Mouse (Mus musculus) left cerebral cortex, adult 2 months (tissue): ENCODE data around the gene Acan. TPM values are rescaled to one million over a fixed set of nuclear protein-coding genes. Genes with fewer than 3 reads are reported as not detected.

Experiments
- DNase-seq, 2 experiments: peaks; one replicate each; pipeline ENCODE4 v3.0.0; 2021 to 2022; ENCODE audit warnings: low spot score in 2 of 2, mixed read lengths in 1 of 2; ENCODE audit errors: extremely low spot score in 1 of 2
- H3K27ac ChIP-seq: fragments of 200-600 bp; 2 replicates; pipeline ENCODE4 v1.8.1; 2022
- H3K4me3 ChIP-seq: fragments of 200-600 bp; 2 replicates; pipeline ENCODE4 v1.8.1; 2022
- CTCF ChIP-seq: fragments of 200-600 bp; IDR thresholded peaks from 2 replicates; pipeline ENCODE4 v1.8.1; 2022; ENCODE audit warnings: antibody characterized with exemption, mild to moderate bottlenecking, moderate library complexity
- intact Hi-C: fragments of 180-260 bp; cut with DNase I; formaldehyde crosslinking; loops from one replicate; pipeline ENCODE4 v1.15.1; 2025
- long read RNA-seq, 2 experiments: library from polyadenylated mRNA; stranded (forward); transcript quantifications; one replicate each; pipeline ENCODE4 v2.0.0; 2021; ENCODE audit warnings: borderline mapping rate in 2 of 2
- total RNA-seq, 2 experiments: library from RNA; stranded (reverse); gene quantifications; 2 replicates each; pipeline ENCODE4 v1.2.3; 2021

The Acan gene
- total RNA-seq, result 1 to 10 TPM; 3.2 to 5.8 TPM
- long read RNA-seq, experiment 1, full-length matches to known transcripts, result 2 of 8 reads
- long read RNA-seq, experiment 1, partial matches to known transcripts, result 6 of 8 reads
- long read RNA-seq, experiment 1, other reads (novel, unspliced or antisense), result 0 of 8 reads
- long read RNA-seq, experiment 2, full-length matches to known transcripts, result 2 of 3 reads
- long read RNA-seq, experiment 2, partial matches to known transcripts, result 1 of 3 reads
- long read RNA-seq, experiment 2, other reads (novel, unspliced or antisense), result 0 of 3 reads

DNA sequence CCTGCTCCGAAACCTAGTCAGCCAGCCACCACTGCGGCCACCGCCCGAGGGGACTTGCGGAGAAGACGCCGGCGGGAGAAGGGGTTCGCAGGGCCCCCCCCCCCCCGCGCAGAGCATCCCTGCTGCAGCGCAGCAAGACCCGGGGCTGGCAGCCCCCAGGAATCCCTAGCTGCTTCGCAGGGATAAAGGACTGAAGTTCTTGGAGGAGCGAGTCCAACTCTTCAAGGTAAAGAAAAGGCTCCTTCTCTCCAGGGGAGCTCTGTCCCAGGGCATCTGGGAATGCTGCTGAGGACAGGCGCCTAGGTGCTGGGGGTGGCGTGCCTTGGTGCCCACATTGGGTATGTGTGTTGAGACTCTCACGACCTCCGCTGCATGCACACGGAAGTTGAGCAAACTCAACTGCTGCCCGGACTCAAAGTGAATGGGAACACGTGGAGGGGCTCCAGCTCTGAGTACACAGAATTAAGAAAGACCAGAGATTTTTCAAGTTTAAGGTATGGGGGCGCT lies at the start of gene Acan:
TSS of gene Acan (plus strand) at position 101 of the 507 bp plus-strand sequence.
- peak within 1 kb of the TSS; percentile 49 for H3K4me3 ChIP-seq
- H3K27ac ChIP-seq, result no peak within 1 kb of the TSS
- TF ChIP-seq CTCF, result no peak
- no peak for DNase-seq
- intact Hi-C loops, result no loop called here

DNA sequence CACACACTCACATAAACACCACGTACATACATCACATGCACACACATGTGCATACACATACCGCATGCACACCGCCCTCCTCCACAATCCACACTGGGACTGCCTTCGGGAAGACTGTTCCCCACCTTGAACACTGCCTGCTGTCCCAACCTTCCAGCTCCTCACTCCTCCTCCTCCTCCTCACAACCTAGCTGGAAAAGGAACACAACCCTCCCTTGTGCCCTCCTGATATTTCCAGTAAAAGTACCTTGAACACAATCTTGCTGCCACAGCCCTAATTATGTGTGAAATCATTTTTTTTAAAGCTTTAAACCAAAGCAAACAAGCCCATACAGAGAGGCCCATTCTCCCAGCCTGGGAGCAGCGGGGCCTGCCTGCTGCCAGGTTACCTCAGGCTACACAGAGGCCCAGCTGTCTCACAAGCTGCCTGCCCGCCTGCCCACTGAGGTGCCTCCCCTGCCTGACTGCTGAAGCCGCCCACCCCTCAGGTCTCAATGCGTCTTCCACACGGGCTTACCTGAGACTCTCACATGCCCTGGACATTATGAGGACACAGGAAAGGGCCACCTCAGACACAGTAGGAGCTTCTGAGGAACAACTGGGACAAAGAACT lies 31.9 kb upstream of the Acan start:
- Histone ChIP-seq H3K4me3 (no peak overlapping the region), H3K27ac (no peak overlapping the region)
- DNase-seq, result no peak
- no peak for TF ChIP-seq CTCF
- intact Hi-C loops, result no loop called here

- intact Hi-C loops, result no loop called here
- Histone ChIP-seq H3K4me3 (no peak overlapping the region), H3K27ac (no peak overlapping the region)
- DNase-seq, result no peak
- no peak for TF ChIP-seq CTCF
Measured at GRCm38 (mm10) chr7:79029138-79029537, 24.1 kb upstream of the Acan start.

DNA sequence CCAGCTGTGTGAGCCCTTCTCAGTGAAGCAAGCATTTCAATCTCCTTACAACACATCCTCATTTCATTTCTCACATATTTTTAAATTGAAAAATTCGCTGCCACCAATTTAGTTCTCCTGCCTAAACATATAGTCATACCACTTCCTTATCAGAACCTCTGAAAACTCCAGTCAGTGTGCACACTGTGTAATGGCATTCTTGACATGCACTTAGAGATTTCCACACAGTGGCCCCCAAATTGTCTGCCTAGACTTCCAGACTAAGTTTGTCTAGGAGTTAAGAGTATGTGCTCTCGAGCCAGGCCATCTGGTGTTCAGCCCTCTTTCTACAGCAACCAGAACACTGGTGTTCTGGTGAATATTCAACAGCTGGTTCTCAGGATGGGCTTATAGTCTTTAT lies 19.5 kb upstream of the Acan start:
- Histone ChIP-seq H3K4me3 (no peak overlapping the region), H3K27ac (no peak overlapping the region)
- intact Hi-C loops, result no loop called here
- no peak for TF ChIP-seq CTCF
- no peak for DNase-seq

- TF ChIP-seq CTCF, result no peak
- Histone ChIP-seq H3K4me3 (no peak overlapping the region), H3K27ac (no peak overlapping the region)
- DNase-seq, result no peak
- intact Hi-C loops, result no loop called here
Measured at GRCm38 (mm10) chr7:79034521-79034920, 18.8 kb upstream of the Acan start.

DNA sequence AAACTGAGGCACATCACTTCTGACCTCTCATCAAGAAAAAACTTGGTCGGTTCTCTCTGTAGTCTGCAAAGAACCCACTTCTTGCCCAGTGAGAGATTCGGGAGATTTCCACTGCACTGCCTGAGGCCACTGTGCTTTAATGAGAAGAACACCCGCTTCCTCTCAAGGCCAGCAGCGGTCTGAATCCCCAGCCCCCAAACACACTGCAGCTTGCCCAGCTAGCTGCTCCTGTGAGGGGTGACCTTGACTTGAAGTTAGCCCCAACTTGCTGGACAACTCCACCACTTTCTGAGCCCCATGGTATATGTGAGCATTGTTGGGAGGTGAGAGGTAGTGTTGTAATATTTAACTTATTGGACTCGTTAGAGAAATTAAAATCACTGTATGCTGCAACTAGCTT lies 1.2 kb upstream of the Acan start:
- TF ChIP-seq CTCF, result no peak
- H3K4me3 ChIP-seq, result no peak overlapping the region

DNA sequence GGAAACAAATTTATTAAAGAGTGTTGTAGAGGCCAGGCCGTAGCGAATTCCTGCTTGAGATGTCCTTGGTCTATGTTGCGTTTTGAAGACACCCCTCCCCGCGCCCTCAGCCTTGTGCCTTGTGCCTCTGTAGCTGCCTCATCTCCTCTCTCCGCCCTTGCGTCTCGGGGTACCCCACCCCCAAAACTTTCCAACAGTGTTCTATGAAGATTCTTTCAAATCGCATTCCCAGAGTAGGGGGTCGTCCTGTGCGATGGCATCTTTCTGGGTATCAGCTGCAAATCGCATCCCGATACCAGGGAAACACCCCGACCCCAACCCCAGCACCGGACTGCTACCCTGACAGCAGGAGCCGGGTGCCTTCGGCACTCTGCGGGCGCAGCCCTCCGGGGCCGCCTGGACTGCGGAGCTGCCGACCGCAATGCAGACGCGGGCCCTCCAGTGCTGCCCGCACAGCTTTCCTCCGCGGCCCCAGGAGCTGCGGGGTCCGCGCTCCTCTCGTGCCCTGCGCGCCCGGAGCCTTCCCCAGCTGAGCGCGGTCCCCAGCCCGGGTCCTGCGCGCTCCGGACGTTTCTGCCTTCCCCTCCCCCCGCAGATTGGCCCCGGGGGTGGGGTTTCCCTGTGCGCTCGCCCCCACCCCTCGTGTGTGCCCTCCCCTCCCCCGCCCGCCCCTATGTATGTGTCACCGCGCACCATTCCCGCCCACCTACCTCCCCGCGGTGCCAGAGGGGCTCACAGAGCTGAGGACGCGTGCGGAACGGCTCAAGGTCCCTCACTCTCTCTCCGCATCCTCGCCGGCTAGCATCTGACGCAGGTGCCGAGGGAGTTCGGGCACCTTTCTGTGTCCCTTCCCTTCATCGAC lies 531 bp upstream of the Acan start:
- intact Hi-C loops, result no loop called here
- H3K4me3 ChIP-seq, result peak overlapping the region; percentile 49

More for the DNA sequence above, 1.2 kb upstream of the Acan start:
- no peak overlapping the region for H3K27ac ChIP-seq
- intact Hi-C loops, result no loop called here
- no peak for DNase-seq

GRCm38 (mm10) chr7:79054111-79054510 lies 828 bp downstream of the Acan start:
- intact Hi-C loops, result no loop called here
- no peak for TF ChIP-seq CTCF
- Histone ChIP-seq H3K27ac (no peak overlapping the region), H3K4me3 (no peak overlapping the region)
- no peak for DNase-seq

More for the DNA sequence above, 531 bp upstream of the Acan start:
- no peak overlapping the region for H3K27ac ChIP-seq
- peak in 1 of 2 experiments; percentile 11 for DNase-seq
- TF ChIP-seq CTCF, result no peak

GRCm38 (mm10) chr7:79058546-79058945 lies 5.3 kb downstream of the Acan start:
- peak; percentile 40 for TF ChIP-seq CTCF
- Histone ChIP-seq H3K27ac (no peak overlapping the region), H3K4me3 (no peak overlapping the region)
- DNase-seq, result no peak
- intact Hi-C loops, result no loop called here

- intact Hi-C loops, result no loop called here
- TF ChIP-seq CTCF, result no peak
- Histone ChIP-seq H3K4me3 (no peak overlapping the region), H3K27ac (no peak overlapping the region)
- DNase-seq, result no peak
Measured at GRCm38 (mm10) chr7:79067466-79067865, 14.2 kb downstream of the Acan start.

- TF ChIP-seq CTCF, result no peak
- DNase-seq, result no peak
- Histone ChIP-seq H3K27ac (no peak overlapping the region), H3K4me3 (no peak overlapping the region)
- intact Hi-C loops, result no loop called here
Measured at GRCm38 (mm10) chr7:79068231-79068630, 14.9 kb downstream of the Acan start.

GRCm38 (mm10) chr7:79079212-79079611 lies 25.9 kb downstream of the Acan start:
- H3K27ac ChIP-seq, result no peak overlapping the region
- intact Hi-C loops, result no loop called here
- H3K4me3 ChIP-seq, result no peak overlapping the region
- TF ChIP-seq CTCF, result no peak
- DNase-seq, result no peak
